Mouse (Mus musculus): Measurements from ENCODE around the gene Haus3. TPM values are rescaled to one million over a fixed set of nuclear protein-coding genes. Genes with fewer than 3 reads are reported as not detected.

The Haus3 gene
- polyA plus RNA-seq (2012; rRNA removed) = 5.5 and 5.7 TPM in 2 replicates

GRCm38 (mm10) chr5:34168950-34169891 is at the start of gene Haus3, which contains the start of gene Poln:
Haus3 (minus strand) TSS chr5:34169527.
Poln (minus strand) TSS chr5:34169448.
- Histone ChIP-seq H3K4me1 (ENCODE audit: control insufficient read depth, insufficient read depth, low read length) (peaks cover 1% of the 10 kb centered on the region; the same call in 1 of the 2 replicates), H3K27ac (ENCODE audit: insufficient read depth, low read length) (peak within 1 kb of the TSS; percentile 79), H3K4me3 (ENCODE audit: insufficient read depth, low read length) (peak within 1 kb of the TSS; percentile 70)
- TF ChIP-seq CTCF (IDR thresholded peaks at IDR 0.05; ENCODE audit: extremely low read depth, insufficient read depth, low read length) = no peak
- TF ChIP-seq POLR2A (IDR thresholded peaks at IDR 0.05; ENCODE audit: extremely low read depth, insufficient read depth, low read length) = peak; percentile 69; the same call in 1 of the 2 replicates

- H3K27ac ChIP-seq (ENCODE audit: insufficient read depth, low read length) = no peak overlapping the region
- H3K4me1 ChIP-seq (ENCODE audit: control insufficient read depth, insufficient read depth, low read length) = peaks cover 6% of the 10 kb centered on the region
- TF ChIP-seq CTCF (IDR thresholded peaks at IDR 0.05; ENCODE audit: extremely low read depth, insufficient read depth, low read length) = no peak
- TF ChIP-seq POLR2A (IDR thresholded peaks at IDR 0.05; ENCODE audit: extremely low read depth, insufficient read depth, low read length) = no peak
- no peak overlapping the region for H3K4me3 ChIP-seq (ENCODE audit: insufficient read depth, low read length)
Observed at GRCm38 (mm10) chr5:34218672-34219071, 49.3 kb upstream of the Haus3 start.

- Histone ChIP-seq H3K27ac (ENCODE audit: insufficient read depth, low read length) (no peak overlapping the region), H3K4me1 (ENCODE audit: control insufficient read depth, insufficient read depth, low read length) (peaks cover 6% of the 10 kb centered on the region), H3K4me3 (ENCODE audit: insufficient read depth, low read length) (no peak overlapping the region)
- TF ChIP-seq POLR2A (IDR thresholded peaks at IDR 0.05; ENCODE audit: extremely low read depth, insufficient read depth, low read length) = no peak
- TF ChIP-seq CTCF (IDR thresholded peaks at IDR 0.05; ENCODE audit: extremely low read depth, insufficient read depth, low read length) = no peak
Observed at GRCm38 (mm10) chr5:34217756-34218155, 48.4 kb upstream of the Haus3 start.

- H3K4me3 ChIP-seq (ENCODE audit: insufficient read depth, low read length) = no peak overlapping the region
- TF ChIP-seq CTCF (IDR thresholded peaks at IDR 0.05; ENCODE audit: extremely low read depth, insufficient read depth, low read length) (no peak), POLR2A (IDR thresholded peaks at IDR 0.05; ENCODE audit: extremely low read depth, insufficient read depth, low read length) (no peak)
- H3K4me1 ChIP-seq (ENCODE audit: control insufficient read depth, insufficient read depth, low read length) = peaks cover 6% of the 10 kb centered on the region
- 0 out of 2 replicates have a peak overlapping the region, but pooled peaks have one; percentile 14 for H3K27ac ChIP-seq (ENCODE audit: insufficient read depth, low read length)
Observed at GRCm38 (mm10) chr5:34216025-34216424, 46.7 kb upstream of the Haus3 start.

- peaks cover 6% of the 10 kb centered on the region for H3K4me1 ChIP-seq (ENCODE audit: control insufficient read depth, insufficient read depth, low read length)
- TF ChIP-seq POLR2A (IDR thresholded peaks at IDR 0.05; ENCODE audit: extremely low read depth, insufficient read depth, low read length) = no peak
- TF ChIP-seq CTCF (IDR thresholded peaks at IDR 0.05; ENCODE audit: extremely low read depth, insufficient read depth, low read length) = no peak
- no peak overlapping the region for H3K27ac ChIP-seq (ENCODE audit: insufficient read depth, low read length)
- no peak overlapping the region for H3K4me3 ChIP-seq (ENCODE audit: insufficient read depth, low read length)
Observed at GRCm38 (mm10) chr5:34213659-34214058, 44.3 kb upstream of the Haus3 start.

GRCm38 (mm10) chr5:34210279-34210678 is 41.0 kb upstream of the Haus3 start:
- no peak overlapping the region for H3K4me3 ChIP-seq (ENCODE audit: insufficient read depth, low read length)
- H3K4me1 ChIP-seq (ENCODE audit: control insufficient read depth, insufficient read depth, low read length) = no peaks in the 10 kb centered on the region
- TF ChIP-seq POLR2A (IDR thresholded peaks at IDR 0.05; ENCODE audit: extremely low read depth, insufficient read depth, low read length) (no peak), CTCF (IDR thresholded peaks at IDR 0.05; ENCODE audit: extremely low read depth, insufficient read depth, low read length) (peak; percentile 93)
- no peak overlapping the region for H3K27ac ChIP-seq (ENCODE audit: insufficient read depth, low read length)

GRCm38 (mm10) chr5:34207503-34207902 is 38.2 kb upstream of the Haus3 start:
- H3K27ac ChIP-seq (ENCODE audit: insufficient read depth, low read length) = no peak overlapping the region
- no peaks in the 10 kb centered on the region for H3K4me1 ChIP-seq (ENCODE audit: control insufficient read depth, insufficient read depth, low read length)
- no peak overlapping the region for H3K4me3 ChIP-seq (ENCODE audit: insufficient read depth, low read length)
- TF ChIP-seq POLR2A (IDR thresholded peaks at IDR 0.05; ENCODE audit: extremely low read depth, insufficient read depth, low read length) (no peak), CTCF (IDR thresholded peaks at IDR 0.05; ENCODE audit: extremely low read depth, insufficient read depth, low read length) (no peak)

- TF ChIP-seq POLR2A (IDR thresholded peaks at IDR 0.05; ENCODE audit: extremely low read depth, insufficient read depth, low read length) (no peak), CTCF (IDR thresholded peaks at IDR 0.05; ENCODE audit: extremely low read depth, insufficient read depth, low read length) (no peak)
- no peak overlapping the region for H3K27ac ChIP-seq (ENCODE audit: insufficient read depth, low read length)
- no peaks in the 10 kb centered on the region for H3K4me1 ChIP-seq (ENCODE audit: control insufficient read depth, insufficient read depth, low read length)
- no peak overlapping the region for H3K4me3 ChIP-seq (ENCODE audit: insufficient read depth, low read length)
Observed at GRCm38 (mm10) chr5:34205788-34206187, 36.5 kb upstream of the Haus3 start.

- Histone ChIP-seq H3K4me1 (ENCODE audit: control insufficient read depth, insufficient read depth, low read length) (no peaks in the 10 kb centered on the region), H3K4me3 (ENCODE audit: insufficient read depth, low read length) (no peak overlapping the region), H3K27ac (ENCODE audit: insufficient read depth, low read length) (no peak overlapping the region)
- TF ChIP-seq CTCF (IDR thresholded peaks at IDR 0.05; ENCODE audit: extremely low read depth, insufficient read depth, low read length) (no peak), POLR2A (IDR thresholded peaks at IDR 0.05; ENCODE audit: extremely low read depth, insufficient read depth, low read length) (no peak)
Observed at GRCm38 (mm10) chr5:34204911-34205310, 35.6 kb upstream of the Haus3 start.

- no peak overlapping the region for H3K4me3 ChIP-seq (ENCODE audit: insufficient read depth, low read length)
- no peak overlapping the region for H3K27ac ChIP-seq (ENCODE audit: insufficient read depth, low read length)
- TF ChIP-seq POLR2A (IDR thresholded peaks at IDR 0.05; ENCODE audit: extremely low read depth, insufficient read depth, low read length) (no peak), CTCF (IDR thresholded peaks at IDR 0.05; ENCODE audit: extremely low read depth, insufficient read depth, low read length) (no peak)
- no peaks in the 10 kb centered on the region; the same call in 1 of the 2 replicates for H3K4me1 ChIP-seq (ENCODE audit: control insufficient read depth, insufficient read depth, low read length)
Observed at GRCm38 (mm10) chr5:34202006-34202405, 32.7 kb upstream of the Haus3 start.

Data from cortical plate, adult 2 months (tissue).